Mouse (Mus musculus) cerebral cortex, adult 2 months (tissue): Measurements from ENCODE around the gene Chat.

Source experiments
- WGBS: fragments of 180-500 bp; shearing (Covaris S2); methylation state at CpG from one replicate; pipeline ENCODE4 v1.1.7; 2018; 5-methylcytosine and 5-hydroxymethylcytosine counted together

Gene Chat

DNA sequence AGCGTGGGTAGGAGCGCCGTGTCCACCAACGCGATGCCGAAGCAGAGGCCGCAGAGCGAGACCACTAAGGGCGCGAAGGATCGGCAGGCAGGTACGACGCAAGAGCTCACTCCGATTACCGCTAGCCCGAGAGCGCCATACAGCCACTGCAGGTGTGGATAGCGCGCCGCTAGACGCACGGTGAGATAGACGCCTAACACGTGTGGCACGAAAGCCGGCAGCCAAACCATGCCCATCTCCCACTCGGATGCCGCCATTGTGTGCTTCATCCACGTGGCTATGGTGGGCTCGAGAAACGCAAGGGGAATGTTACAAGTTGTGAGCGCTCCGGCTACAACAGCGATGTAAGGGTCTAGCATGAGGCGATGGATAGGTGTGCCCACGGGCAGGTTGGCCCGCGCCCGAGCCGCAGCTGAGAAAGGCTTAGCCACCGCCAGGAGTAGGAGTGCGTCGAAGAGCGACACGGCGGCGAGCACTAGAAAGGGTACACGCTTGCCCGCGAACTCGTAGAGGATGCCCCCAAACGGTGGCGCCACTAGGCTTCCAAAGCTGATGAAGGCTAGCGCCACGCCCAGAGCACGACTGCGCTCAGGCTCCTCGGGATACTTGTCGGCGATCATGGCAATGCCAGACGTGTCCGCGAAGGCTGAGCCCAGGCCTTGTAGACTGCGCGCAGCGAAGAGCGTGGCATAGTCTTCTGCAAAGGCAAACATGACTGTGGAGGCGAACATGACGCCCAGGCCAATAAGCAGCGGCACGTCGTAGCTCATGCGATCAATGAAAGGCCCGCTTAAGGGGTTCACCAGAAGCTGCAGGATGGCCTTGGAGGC, 2.4 kb downstream of the Chat start:
- 4% methylated on average over 74 of the region's 74 CpGs for WGBS

DNA sequence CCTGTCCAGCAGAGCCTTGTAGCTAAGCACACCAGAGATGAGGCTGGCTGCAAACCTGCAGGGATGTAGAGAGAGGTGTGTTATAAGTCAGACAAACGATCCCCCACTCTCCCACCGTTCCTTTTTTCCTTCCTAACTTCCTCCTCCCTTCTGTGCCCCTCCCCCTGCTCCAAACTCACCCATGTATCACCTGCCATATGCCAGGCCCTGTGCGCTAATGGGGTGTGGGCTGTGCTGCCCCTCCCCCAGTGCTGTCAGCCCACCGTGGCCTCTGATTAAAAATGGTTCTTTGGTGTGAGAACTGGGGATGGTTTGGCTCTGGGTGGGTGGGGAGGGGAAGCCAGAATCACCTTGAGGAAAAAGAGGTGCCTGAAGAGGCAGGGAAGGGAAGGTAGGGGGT, 13.2 kb downstream of the Chat start:
- WGBS: 40% methylated on average over 4 of the region's 4 CpGs

DNA sequence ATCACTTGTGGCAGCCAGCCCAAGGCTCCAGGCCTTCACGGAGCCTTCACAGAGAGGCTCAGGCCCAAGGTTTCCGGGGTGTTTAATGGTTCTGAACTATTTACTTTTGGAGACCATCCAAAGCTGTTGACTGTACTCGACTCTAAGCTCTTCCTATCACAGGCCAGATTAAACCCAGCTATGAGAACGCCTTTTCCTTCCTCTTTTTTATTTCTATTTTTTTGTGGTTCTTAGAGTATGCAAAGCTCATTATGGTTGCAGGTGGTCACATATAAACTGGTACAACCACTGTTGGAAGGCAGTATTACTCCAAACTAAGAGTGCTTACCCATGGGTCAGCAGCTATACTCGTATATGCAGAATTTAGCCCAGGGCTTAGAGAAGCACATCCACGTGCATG, 18.8 kb downstream of the Chat start:
- 79% methylated on average over 6 of the region's 6 CpGs for WGBS

DNA sequence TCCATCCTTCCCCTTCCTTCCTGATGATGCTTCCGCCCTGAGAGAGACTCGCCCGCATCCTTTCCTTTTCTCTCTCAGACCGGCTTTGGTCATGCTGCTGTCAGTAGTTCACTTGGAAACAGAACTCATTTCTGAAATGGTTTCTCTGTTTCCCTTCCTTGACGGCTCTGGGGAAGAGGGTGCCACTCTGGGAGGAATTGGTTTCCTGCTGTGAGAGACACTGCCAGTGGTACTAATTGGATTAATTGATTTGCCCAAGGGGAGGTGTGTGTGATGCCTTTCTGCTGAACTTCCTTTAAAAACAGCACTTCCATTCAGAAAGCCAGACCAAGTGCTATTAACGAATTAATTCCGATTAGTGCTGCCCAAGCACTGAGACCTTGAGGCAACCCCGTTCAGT, 22.3 kb downstream of the Chat start:
- 55% methylated on average over 8 of the region's 8 CpGs for WGBS

DNA sequence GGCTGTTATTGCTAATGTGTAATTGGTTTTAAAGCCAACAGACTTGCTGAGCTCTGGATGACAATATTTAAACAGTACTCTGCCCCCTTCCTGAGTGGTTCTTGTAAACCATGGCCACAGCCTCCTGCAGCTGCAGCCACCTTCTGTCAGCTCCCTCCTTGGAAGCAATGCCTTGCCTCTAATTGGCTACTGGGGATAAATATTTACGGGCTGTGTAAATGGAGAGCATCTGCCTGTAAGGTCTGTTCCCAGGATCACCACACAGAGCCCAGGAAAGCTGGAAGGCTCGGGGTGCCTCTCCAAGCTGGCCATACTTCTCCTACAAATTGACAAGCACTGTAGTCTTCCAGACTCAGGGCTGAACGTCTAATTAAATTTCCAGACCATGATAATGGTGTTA, 26.0 kb downstream of the Chat start:
- WGBS: 59% methylated on average over 3 of the region's 3 CpGs

DNA sequence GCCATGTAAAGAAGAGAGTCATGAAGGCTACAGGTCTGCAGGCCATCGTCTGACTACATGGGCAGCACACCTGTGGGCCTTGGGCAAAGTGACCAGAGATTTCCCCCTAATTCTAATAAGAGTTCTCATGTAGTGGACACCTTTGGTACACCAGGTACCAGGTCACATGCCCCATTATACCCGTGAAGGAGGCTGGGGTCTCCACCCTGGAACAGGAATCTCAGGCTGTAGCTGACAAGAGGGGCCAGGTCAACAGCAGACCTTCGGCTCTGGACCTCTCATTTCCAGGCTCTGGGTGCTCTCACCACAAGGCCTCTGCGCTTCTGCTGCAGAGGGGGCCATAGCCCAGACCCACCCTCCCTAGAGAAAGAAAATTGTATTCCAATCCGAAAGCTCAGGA, 26.5 kb downstream of the Chat start:
- WGBS: 79% methylated on average over 5 of the region's 5 CpGs

DNA sequence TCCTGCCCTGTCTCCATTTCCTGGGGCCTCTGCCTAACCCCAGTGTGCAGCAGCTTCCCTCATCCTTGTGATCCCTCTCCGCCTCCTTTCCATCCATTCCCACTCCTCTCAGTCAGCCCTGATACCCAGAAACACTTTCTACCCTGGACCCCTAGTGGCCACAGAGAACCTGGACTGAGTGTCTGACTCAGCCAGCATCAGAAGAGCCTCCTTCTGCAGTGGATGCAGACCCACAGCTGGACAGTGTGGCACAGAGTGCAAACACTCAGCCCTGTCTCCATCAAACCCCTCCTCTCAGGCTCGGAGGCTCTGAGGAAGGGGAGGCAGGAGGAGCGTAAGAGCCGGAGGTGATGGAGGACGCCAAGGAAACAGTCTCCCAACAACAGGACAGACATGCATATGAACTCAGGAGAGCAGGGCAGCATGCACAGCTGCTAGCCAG, 28.4 kb downstream of the Chat start:
- WGBS: 47% methylated on average over 5 of the region's 5 CpGs

DNA sequence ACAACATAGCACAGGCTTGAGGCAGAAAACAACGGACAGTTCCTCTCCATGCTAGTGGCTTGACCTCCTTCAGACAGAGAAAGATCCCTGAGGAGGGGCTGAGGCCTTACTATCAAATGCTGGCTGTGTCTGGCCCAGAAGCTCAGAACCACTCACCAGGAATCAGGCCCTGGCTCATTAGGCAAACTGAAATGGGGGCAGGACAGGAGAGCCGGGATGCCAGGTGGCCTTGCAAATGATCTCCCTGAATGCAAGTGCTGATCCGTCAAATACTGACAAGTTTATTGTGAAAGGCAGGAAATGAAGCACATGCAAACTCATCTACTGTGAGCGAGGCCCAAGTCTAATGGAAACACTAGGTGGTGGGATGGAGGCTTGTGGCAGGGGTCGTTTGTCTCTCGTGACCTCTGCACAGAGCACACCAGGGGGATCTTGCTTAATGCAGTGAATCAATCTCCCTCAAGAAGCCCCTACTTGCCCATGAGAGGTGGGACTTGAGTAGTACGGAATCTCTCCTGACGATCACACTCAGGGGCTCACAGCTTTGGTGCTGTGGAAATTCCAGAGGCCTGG, 36.7 kb downstream of the Chat start:
- 69% methylated on average over 8 of the region's 8 CpGs for WGBS

DNA sequence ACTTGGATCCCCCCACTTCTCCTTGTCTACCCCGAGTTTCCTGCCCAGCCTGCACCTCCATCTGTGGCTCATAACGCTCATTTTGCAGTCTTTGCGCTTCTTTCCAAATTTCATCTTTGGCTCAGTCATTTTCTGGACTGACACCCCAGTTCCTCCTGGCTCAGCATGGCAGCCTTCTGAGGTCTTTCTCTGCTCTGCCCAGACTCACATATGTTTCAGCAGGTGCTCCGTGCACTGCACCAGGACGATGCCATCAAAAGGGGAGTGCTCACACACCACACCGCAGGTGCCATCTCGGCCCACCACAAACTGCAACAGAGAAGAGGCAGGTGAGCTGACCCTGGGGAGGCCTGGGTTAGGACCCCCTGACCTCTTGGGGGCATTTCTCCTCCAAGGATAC, 41.8 kb downstream of the Chat start:
- 70% methylated on average over 7 of the region's 7 CpGs for WGBS

DNA sequence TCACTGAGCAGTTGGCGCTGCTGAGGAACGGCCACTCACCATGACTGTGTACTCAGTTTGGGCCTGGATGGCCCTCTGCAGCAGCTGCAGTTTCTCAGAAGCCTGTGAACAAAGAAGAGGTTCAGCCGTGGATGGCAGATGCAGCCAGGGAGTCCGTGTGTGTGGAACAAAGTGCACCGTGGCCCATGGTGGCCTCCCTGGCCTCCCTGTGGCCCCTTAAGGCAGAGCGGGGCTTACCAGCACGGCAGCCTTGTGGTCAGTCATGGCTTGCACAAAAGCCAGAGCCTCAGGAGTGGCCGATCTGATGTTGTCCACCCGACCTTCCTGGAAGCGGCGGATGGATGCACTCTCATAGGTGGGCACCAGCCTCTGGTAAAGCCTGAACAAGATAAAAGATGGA, 47.0 kb downstream of the Chat start:
- 86% methylated on average over 11 of the region's 11 CpGs for WGBS

DNA sequence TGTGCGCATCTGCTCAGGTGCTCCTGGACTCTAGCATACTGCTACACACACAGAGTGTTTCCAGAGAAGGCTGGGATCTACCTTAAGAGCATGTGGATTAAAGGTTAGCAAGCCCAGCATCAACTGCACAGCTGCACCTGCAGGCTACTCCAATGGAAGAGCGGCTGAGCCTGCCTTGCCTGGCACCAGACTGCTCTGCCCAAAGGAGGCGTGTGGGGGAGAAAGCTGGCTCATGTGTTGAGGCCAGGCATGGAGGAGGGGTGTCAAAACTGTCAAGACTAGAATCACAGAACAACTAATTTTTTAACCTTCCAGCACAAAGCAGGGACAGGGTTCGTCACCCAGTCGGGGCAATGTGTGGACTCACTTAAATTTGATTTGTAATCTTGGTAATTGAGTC, 53.7 kb downstream of the Chat start:
- WGBS: 69% methylated on average over 5 of the region's 5 CpGs

DNA sequence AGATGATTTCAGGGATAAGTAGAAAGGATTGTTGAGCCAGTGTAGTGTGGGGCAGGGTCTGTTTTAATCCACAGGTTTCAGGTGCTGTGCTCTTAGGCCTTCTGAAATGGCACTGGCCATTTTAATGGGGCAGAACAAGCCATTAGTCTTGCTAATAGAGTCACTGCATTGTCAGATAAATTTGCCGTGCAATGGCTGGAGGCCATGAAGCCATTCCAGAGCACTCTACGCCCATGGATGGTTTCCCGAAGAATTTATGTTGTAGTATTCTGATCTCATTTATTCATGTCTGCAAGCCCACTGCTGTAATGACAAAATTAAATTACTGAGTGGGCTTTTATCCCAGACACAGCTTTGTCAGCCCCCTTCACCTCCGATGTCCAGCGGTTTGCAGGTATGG, 55.7 kb downstream of the Chat start:
- 94% methylated on average over 5 of the region's 5 CpGs for WGBS

DNA sequence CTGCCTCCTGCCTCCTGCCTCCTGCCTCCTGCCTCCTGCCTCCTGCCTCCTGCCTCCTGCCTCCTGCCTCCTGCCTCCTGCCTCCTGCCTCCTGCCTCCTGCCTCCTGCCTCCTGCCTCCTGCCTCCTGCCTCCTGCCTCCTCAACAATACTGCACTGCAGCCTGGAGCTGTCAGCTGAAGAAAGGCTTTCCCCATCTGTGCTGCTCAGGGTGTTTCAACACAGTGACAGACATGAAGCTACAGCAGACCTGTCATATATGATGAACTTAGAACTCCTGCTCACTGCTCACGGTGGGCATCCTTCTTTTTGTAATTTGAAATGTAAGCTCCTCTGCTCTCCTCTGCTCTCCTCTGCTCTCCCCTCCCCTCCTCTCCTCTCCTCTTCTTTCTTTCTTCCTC, 60.4 kb downstream of the Chat start:
- WGBS: 60% methylated on average over 1 of the region's 1 CpGs

DNA sequence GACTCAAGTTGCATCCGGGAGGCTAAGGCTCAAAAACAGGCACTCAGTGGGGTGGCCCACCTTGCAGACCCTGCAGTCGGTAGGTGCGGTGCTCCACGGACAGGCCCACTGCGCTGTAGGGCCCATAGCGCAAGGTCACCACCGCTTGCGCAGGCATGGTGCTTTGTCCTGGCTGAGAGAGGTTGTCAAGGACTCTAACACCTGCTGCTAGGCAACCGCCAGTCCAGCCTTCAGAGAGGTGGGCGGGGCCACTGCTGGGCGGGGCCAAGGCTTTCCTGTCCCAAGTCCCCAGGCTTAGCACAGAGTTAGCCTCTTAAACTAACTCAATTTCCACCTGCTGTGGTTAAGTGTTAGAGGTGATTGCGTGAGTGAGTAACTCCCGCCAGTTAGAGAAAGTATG, 77.6 kb downstream of the Chat start, which contains the start of gene 1700024G13Rik:
1700024G13Rik (minus strand) TSS at position 196 of the 400 bp plus-strand sequence.
- WGBS: 30% methylated on average over 13 of the region's 13 CpGs

DNA sequence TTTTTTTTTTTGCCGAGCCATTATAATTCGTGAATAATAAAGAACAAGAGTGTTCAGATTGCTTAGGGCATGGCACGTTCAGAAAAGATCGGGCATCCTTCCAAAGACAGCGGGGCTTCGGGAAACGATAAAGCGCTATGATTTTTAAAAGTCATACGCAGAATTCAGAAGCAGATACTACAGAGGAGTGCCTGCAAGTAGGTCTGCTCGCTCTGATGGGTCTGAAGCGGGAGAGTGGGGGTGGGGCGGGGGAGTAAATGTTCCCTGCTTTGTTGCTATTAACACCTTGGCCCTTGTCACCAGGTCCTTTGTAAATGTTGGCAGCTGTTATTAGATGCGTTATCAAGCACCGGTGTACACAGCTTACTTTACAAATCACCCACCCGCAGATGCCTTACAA, 84.2 kb downstream of the Chat start:
- WGBS: 28% methylated on average over 15 of the region's 15 CpGs

DNA sequence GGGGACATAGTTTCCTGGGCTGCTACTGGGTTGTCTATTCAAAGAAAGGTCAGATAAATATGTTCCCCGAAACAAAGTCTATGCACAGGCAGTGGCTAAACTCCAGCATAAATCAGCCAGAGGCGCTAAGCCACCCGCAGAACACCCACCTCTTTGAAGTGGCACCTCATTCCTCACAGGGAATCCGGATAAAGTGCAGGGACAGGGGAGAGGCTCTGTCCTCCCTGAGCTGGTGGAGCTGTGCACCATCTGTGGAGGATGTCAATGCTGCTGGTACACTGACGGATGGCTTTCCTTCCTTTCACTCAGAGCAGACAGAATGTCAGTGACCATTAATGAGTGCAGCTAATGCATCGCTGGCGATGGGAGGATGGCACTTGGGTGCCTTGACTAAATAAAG, 84.7 kb downstream of the Chat start:
- WGBS: 23% methylated on average over 7 of the region's 7 CpGs

DNA sequence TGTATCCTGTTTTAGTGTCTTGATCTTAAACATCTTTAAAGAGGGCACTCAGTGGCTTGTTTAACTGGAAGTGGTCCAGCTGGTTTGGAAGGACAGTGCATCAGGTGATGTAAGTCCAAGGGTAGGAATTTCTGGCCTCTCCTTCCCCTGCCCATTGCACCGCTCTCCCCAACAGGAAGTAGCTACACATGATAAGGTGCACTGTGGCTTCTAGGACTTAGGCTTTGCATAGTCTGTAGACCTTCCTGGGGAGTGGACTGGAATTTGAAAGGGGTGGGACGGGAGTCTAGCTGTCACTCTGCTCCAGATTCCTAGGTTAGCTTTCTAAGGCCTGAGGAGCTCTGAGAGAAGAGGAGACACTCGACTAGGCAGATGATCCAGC, 85.7 kb downstream of the Chat start:
- WGBS: 60% methylated on average over 3 of the region's 3 CpGs

DNA sequence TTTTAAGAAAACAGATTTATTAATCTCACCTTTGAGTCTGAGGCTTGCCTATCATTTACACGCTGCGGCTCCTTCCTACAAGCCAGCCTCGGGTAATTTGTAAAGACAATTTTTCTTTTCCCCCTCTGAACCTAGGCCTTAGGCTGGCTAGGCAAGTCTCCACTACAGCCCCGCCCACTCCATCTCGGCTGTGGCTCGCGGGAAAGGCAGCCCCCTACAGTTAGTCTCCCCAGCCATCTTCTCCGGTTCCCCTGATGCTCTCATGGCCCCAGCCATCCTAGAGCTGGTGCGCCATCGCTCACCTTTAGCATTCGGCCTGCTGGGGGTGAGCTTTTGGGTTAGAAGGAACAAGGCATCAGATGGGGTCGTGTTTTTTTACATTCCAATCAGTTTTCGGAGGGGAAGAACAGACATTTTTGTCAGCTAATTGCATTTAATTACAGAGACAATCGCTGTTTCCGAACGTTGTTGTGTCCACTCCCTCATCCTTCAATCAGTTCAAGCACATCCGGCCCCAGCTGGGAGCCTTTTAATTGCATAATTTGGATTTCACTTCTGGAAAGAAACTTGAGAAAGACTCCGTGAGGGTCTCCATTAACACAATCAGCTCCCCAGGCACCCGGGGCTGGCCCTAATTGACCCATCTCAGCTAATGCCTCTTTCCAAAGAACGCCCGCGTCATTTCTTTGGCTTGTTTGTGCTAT, 86.2 kb downstream of the Chat start:
- WGBS: 43% methylated on average over 22 of the region's 22 CpGs

DNA sequence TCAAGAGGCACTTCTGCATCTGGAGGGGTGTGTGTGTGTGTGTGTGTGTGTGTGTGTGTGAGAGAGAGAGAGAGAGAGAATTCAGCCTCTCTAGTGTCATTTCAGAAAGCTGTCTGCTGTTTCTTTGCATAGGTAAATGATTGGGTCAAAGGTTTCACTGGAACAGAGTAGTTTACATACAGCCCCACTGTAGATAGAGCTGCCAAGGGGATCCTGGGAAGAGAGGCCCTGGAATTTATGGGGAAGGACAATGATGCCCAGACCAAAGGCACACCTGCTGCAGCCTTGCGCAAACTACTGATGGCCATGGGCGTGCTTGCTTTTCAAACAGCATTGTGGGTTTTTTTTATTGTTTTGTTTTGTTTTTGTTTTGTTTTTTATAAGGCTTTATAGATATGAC, 93.3 kb downstream of the Chat start:
- 92% methylated on average over 2 of the region's 2 CpGs for WGBS

DNA sequence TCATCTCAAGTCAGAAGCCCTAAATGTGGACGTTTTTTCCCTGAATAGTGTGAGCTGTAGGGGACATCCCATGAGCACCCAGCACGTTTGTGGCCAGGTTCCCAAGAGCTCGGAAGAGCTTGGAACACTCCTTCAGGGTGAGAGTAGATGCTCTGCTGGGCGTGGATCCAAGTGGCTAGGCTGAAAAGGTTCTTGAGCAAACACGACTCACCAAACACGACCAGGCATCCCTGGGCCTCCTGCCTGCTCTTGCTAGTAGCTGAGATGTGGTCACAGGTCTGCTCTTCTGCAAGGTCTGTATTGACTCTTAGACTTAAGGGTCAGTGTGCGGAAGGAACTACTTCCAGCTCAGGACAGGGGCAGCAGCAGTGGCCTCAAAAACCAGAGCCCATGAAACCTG, 96.0 kb downstream of the Chat start:
- WGBS: 68% methylated on average over 7 of the region's 7 CpGs

DNA sequence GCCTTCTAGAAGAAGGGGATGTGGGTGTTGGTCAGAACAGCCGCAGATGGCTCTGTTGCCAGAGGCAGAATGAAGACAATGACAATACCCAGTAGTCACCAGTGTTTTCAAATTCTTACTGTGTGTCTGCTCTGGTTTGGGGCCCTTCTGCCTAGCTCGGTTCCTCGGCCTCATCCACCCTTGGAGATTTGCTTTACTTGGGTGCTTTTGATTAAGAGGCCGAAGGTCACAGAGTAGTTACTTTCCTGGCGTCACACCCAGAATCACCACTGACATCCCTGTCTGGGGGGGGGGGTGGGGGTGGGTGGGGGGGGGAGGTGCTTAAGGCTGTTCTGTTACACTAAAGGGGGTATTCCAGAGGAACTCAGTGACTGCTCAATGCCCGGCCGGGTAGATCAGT, 101.4 kb downstream of the Chat start:
- WGBS: 69% methylated on average over 7 of the region's 7 CpGs
